Mouse (Mus musculus) liver, embryonic 13.5 days (tissue): Measurements from ENCODE around the gene Ascc2. TPM values are rescaled to one million over a fixed set of nuclear protein-coding genes. Genes with fewer than 3 reads are reported as not detected.
A peak's percentile ranks its signal among the peaks of the same experiment; 100 is the strongest.

ENCODE experiments used
- ATAC-seq: fragments of 200-750 bp; cut with Nextera tagmentation; 2 replicates; pipeline ENCODE4 v1.8.0; 2017; ENCODE audit warnings: low read depth, mild to moderate bottlenecking, moderate number of reproducible peaks, moderate library complexity
- DNase-seq: peaks from one replicate; pipeline ENCODE4 v3.0.0; 2022
- H3K27ac ChIP-seq: fragments of 300-500 bp; sonication (generic); 2 replicates; pipeline ENCODE4 v1.5.1; 2015; ENCODE audit warnings: moderate library complexity, mild to moderate bottlenecking, inconsistent platforms
- H3K27me3 ChIP-seq: fragments of 300-500 bp; sonication (generic); 2 replicates; pipeline ENCODE4 v1.6.1; 2015; ENCODE audit warnings: mild to moderate bottlenecking, inconsistent platforms
- H3K36me3 ChIP-seq: fragments of 300-500 bp; sonication (generic); 2 replicates; pipeline ENCODE4 v1.6.1; 2015; ENCODE audit warnings: mild to moderate bottlenecking, inconsistent platforms
- H3K4me1 ChIP-seq: fragments of 300-500 bp; sonication (generic); replicated peaks from 2 replicates; pipeline ENCODE4 v1.6.1; 2015; ENCODE audit warnings: inconsistent platforms
- H3K4me2 ChIP-seq: fragments of 300-500 bp; sonication (generic); 2 replicates; pipeline ENCODE4 v1.6.1; 2015; ENCODE audit warnings: inconsistent platforms, mild to moderate bottlenecking, moderate library complexity
- H3K4me3 ChIP-seq: fragments of 300-500 bp; sonication (generic); replicated peaks from 2 replicates; pipeline ENCODE4 v1.5.1; 2015; ENCODE audit warnings: mild to moderate bottlenecking, inconsistent platforms
- H3K9ac ChIP-seq: fragments of 300-500 bp; sonication (generic); 2 replicates; pipeline ENCODE4 v1.6.1; 2015; ENCODE audit warnings: mild to moderate bottlenecking, inconsistent platforms
- H3K9me3 ChIP-seq: fragments of 300-500 bp; sonication (generic); replicated peaks from 2 replicates; pipeline ENCODE4 v1.6.1; 2016; ENCODE audit warnings: inconsistent platforms
- WGBS: fragments of 180-500 bp; shearing (Covaris S2); methylation state at CpG from one replicate; pipeline ENCODE4 v1.1.7; 2015; ENCODE audit not compliant: insufficient replicate concordance; 5-methylcytosine and 5-hydroxymethylcytosine counted together
- polyA plus RNA-seq: library from polyadenylated mRNA; unstranded; fragments of >200 nt; fragmentation: Nextera tagmentation; extraction: Ambion mirVana; gene quantifications from 2 replicates; pipeline ENCODE4 v1.2.1, GENCODE M21; 2015

Gene Ascc2
- polyA plus RNA-seq, 1 experiment from 2014 or later, result 18.9 TPM

DNA sequence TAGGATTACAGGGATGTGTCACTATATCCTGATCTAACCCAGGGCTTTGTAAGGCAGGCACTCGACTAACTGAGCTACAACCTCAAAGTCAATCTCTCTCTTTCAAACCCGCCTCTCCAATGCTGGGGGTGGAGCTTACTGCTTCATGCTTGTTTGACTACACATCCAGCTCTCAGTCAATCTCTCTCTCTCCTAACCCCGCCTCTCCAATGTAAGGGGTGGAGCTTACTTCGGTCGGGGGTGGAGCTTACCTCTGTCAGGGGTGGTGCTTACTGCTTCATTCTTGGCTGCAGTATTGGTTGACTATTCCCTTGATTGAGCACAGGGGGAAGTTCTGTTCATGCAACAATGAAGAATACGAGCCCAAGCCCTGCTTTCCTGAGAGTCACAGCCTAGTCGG is 32.1 kb upstream of the Ascc2 start:
- Histone ChIP-seq H3K27ac (no peak overlapping the region), H3K36me3 (no peaks in the 10 kb centered on the region), H3K4me1 (peaks cover 21% of the 10 kb centered on the region), H3K27me3 (peaks cover 16% of the 10 kb centered on the region), H3K9ac (no peak overlapping the region), H3K9me3 (no peaks in the 10 kb centered on the region), H3K4me2 (no peak overlapping the region), H3K4me3 (no peak overlapping the region)
- WGBS, result 46% methylated on average over 7 of the region's 7 CpGs
- DNase-seq, result peak; percentile 56
- peak; percentile 75 for ATAC-seq

DNA sequence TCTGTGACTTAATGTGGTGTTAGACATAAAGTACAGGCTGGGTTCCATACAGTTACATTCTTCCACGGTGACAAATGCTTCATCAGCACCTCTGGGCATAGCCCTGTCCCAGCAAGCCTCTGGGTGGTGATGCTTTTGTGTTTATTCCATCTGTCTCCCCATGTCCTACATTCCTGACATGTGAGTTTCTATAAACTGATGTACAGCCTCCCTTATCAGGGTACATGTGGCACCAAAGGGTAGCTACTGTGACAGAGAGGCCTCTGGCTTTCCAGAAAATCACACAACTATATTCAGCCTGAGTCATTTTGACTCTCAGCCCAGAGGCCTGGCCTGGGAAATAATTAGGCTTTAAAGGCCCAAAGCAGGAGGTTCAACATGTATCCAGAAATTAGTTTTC is 31.0 kb upstream of the Ascc2 start:
- DNase-seq, result no peak
- H3K4me3 ChIP-seq, result no peak overlapping the region
- H3K27ac ChIP-seq, result no peak overlapping the region
- no peaks in the 10 kb centered on the region for H3K9me3 ChIP-seq
- H3K4me1 ChIP-seq, result peaks cover 21% of the 10 kb centered on the region
- no peaks in the 10 kb centered on the region for H3K36me3 ChIP-seq
- H3K9ac ChIP-seq, result no peak overlapping the region
- peaks cover 20% of the 10 kb centered on the region for H3K27me3 ChIP-seq
- H3K4me2 ChIP-seq, result no peak overlapping the region
- no peak for ATAC-seq
- 74% methylated on average over 1 of the region's 1 CpGs for WGBS

- 69% methylated on average over 2 of the region's 2 CpGs for WGBS
- ATAC-seq, result no peak
- peaks cover 17% of the 10 kb centered on the region for H3K27me3 ChIP-seq
- no peaks in the 10 kb centered on the region for H3K9me3 ChIP-seq
- H3K9ac ChIP-seq, result no peak overlapping the region
- no peak overlapping the region for H3K4me3 ChIP-seq
- H3K4me2 ChIP-seq, result no peak overlapping the region
- no peaks in the 10 kb centered on the region for H3K36me3 ChIP-seq
- H3K4me1 ChIP-seq, result no peaks in the 10 kb centered on the region
- DNase-seq, result no peak
- no peak overlapping the region for H3K27ac ChIP-seq
These were observed 25.6 kb upstream of the Ascc2 start for GRCm38 (mm10) chr11:4611904-4612303.

DNA sequence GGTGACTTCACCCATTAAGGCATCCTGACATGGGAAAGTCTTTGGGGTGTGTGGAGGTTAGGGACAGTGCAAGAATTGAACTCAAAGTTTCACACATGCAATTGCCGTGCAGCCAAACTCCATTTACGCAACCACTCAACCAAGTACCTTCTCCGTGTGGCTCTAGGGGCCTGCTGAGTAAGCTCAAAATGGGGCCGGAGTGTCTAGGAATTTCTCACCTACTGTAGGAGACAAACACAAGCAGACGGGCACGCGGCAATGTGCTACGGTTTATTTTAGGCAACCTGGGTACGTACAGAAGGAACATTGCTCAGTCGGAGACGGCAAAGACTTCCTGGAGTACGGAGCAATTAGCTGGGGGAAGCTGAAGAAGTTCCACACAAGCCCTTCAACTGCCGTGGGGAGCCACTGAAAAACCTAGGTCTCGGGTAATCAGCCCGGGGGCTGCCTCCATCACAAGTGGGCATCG is 17.5 kb upstream of the Ascc2 start, which contains the start of gene Gm11032:
Gene Gm11032, plus strand, starts transcription at position 51 of the 469 bp plus-strand sequence.
- Histone ChIP-seq H3K9me3 (no peaks in the 10 kb centered on the region), H3K27me3 (0 out of 2 replicates have a peak, but pooled peaks cover 6% of the 10 kb centered on the region), H3K27ac (no peak within 1 kb of the TSS), H3K4me2 (no peak within 1 kb of the TSS), H3K9ac (no peak within 1 kb of the TSS), H3K36me3 (no peaks in the 10 kb centered on the region), H3K4me1 (no peaks in the 10 kb centered on the region), H3K4me3 (no peak within 1 kb of the TSS)
- no peak for ATAC-seq
- 67% methylated on average over 16 of the region's 16 CpGs for WGBS
- no peak for DNase-seq

DNA sequence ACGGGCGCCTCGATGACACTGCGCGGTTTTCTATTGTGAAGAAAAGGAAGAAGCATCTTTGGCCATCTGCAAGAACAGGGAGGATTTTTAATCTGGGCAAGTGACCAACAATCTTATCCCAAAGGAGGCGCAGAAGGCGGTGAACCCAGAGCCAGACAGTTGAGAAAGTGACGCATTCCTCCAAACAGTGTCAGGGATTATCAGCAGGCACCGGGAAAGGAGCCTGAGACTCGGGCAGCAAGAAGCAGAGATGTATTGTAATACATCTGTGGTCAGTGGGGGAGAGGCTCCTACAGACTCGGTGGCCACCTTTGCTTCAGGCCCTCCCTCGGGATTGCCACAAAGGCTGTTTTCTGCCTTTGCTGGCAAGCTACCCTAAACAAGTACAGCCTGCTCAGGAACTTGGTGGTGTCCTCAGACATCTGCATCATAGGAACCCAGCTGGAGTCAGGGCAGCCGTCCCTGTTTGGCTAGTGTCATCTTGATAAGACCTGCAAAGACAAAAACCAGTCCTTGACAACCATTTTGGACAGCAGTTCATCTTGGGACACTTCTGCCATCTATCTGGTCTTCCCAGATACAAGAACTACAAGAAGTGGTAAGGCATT is 16.9 kb upstream of the Ascc2 start:
- H3K4me2 ChIP-seq, result no peak overlapping the region
- no peaks in the 10 kb centered on the region for H3K4me1 ChIP-seq
- H3K9ac ChIP-seq, result no peak overlapping the region
- H3K27ac ChIP-seq, result no peak overlapping the region
- ATAC-seq, result no peak
- H3K4me3 ChIP-seq, result no peak overlapping the region
- no peak for DNase-seq
- 56% methylated on average over 13 of the region's 13 CpGs for WGBS
- H3K36me3 ChIP-seq, result no peaks in the 10 kb centered on the region
- no peaks in the 10 kb centered on the region for H3K9me3 ChIP-seq
- H3K27me3 ChIP-seq, result 0 out of 2 replicates have a peak, but pooled peaks cover 6% of the 10 kb centered on the region

GRCm38 (mm10) chr11:4621866-4622265 is 15.7 kb upstream of the Ascc2 start:
- H3K4me2 ChIP-seq, result no peak overlapping the region
- H3K27me3 ChIP-seq, result peaks cover 6% of the 10 kb centered on the region; the same call in 1 of the 2 replicates
- no peak overlapping the region for H3K4me3 ChIP-seq
- H3K9me3 ChIP-seq, result no peaks in the 10 kb centered on the region
- H3K36me3 ChIP-seq, result no peaks in the 10 kb centered on the region
- WGBS, result 67% methylated on average over 4 of the region's 4 CpGs
- DNase-seq, result no peak
- H3K9ac ChIP-seq, result no peak overlapping the region
- H3K4me1 ChIP-seq, result no peaks in the 10 kb centered on the region
- ATAC-seq, result no peak
- no peak overlapping the region for H3K27ac ChIP-seq

- Histone ChIP-seq H3K4me1 (no peaks in the 10 kb centered on the region), H3K9ac (no peak overlapping the region), H3K36me3 (no peaks in the 10 kb centered on the region), H3K9me3 (no peaks in the 10 kb centered on the region), H3K4me2 (no peak overlapping the region), H3K27ac (no peak overlapping the region), H3K4me3 (no peak overlapping the region), H3K27me3 (peaks cover 13% of the 10 kb centered on the region; the same call in 1 of the 2 replicates)
- 72% methylated on average over 7 of the region's 7 CpGs for WGBS
- ATAC-seq, result no peak
- no peak for DNase-seq
These were observed 15.0 kb upstream of the Ascc2 start for GRCm38 (mm10) chr11:4622442-4622986.

DNA sequence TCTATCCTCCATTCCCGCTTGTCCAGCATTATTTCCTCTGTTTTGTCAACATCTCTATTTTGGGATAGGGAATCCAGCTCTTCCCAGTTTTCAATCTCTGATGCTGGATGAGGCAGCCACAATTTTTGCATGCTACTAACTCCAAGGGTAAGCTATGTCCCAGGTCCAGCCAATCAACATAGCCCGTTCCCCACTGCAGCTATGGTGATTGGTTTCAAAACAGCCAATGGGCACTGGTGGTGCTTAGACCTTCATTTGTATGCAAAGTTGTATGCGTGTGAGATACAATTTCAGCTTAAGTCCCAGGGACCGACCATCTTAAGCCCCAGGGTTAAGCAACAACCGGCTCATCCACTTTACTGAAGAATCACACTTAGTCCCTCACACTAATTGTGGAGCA is 14.6 kb upstream of the Ascc2 start:
- H3K9me3 ChIP-seq, result no peaks in the 10 kb centered on the region
- WGBS, result 61% methylated on average over 5 of the region's 5 CpGs
- H3K4me2 ChIP-seq, result no peak overlapping the region
- no peak overlapping the region for H3K4me3 ChIP-seq
- H3K36me3 ChIP-seq, result no peaks in the 10 kb centered on the region
- no peak overlapping the region for H3K9ac ChIP-seq
- no peaks in the 10 kb centered on the region for H3K4me1 ChIP-seq
- H3K27me3 ChIP-seq, result peaks cover 13% of the 10 kb centered on the region; the same call in 1 of the 2 replicates
- H3K27ac ChIP-seq, result no peak overlapping the region
- ATAC-seq (no peak), DNase-seq (no peak)

DNA sequence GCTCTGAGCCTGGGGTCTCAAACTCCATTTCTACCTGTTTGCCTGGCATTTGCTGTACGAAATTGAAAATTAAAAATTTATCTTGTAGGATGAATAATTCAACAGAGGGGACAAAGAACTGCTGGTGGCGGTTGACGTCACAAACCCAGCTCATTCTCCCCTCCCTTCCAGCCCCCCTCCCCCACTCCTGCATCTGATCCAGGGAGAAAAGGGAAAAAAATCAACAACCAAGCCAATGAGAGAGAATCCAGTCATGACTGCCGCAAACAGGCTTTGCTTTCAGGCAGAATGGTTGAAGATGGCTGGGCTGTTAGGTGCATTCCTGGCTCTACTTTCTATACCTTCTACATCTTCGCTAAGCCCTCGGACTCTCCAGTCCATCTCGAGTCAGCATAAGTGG is 11.6 kb upstream of the Ascc2 start:
- no peaks in the 10 kb centered on the region for H3K36me3 ChIP-seq
- no peak for ATAC-seq
- 70% methylated on average over 7 of the region's 7 CpGs for WGBS

GRCm38 (mm10) chr11:4627636-4628035 is 9.9 kb upstream of the Ascc2 start:
- ATAC-seq (no peak), DNase-seq (no peak)
- Histone ChIP-seq H3K27me3 (peaks cover 21% of the 10 kb centered on the region; the same call in 1 of the 2 replicates), H3K4me3 (no peak overlapping the region), H3K4me2 (no peak overlapping the region), H3K27ac (no peak overlapping the region), H3K9ac (no peak overlapping the region), H3K4me1 (peaks cover 8% of the 10 kb centered on the region), H3K36me3 (no peaks in the 10 kb centered on the region), H3K9me3 (no peaks in the 10 kb centered on the region)
- 76% methylated on average over 7 of the region's 7 CpGs for WGBS

More for the DNA sequence above, 11.6 kb upstream of the Ascc2 start:
- H3K9me3 ChIP-seq, result no peaks in the 10 kb centered on the region
- no peak for DNase-seq
- no peak overlapping the region for H3K4me3 ChIP-seq
- no peak overlapping the region for H3K27ac ChIP-seq
- peaks cover 8% of the 10 kb centered on the region for H3K4me1 ChIP-seq
- no peak overlapping the region for H3K9ac ChIP-seq
- H3K4me2 ChIP-seq, result no peak overlapping the region
- peaks cover 9% of the 10 kb centered on the region; the same call in 1 of the 2 replicates for H3K27me3 ChIP-seq

GRCm38 (mm10) chr11:4629861-4630280 is 7.7 kb upstream of the Ascc2 start:
- DNase-seq (no peak), ATAC-seq (no peak)
- no peaks in the 10 kb centered on the region for H3K9me3 ChIP-seq
- peaks cover 26% of the 10 kb centered on the region; the same call in 1 of the 2 replicates for H3K27me3 ChIP-seq
- no peak overlapping the region for H3K4me2 ChIP-seq
- H3K27ac ChIP-seq, result 0 out of 2 replicates have a peak overlapping the region, but pooled peaks have one; percentile 22
- H3K4me1 ChIP-seq, result peaks cover 19% of the 10 kb centered on the region
- no peaks in the 10 kb centered on the region for H3K36me3 ChIP-seq
- H3K9ac ChIP-seq, result no peak overlapping the region
- no peak overlapping the region for H3K4me3 ChIP-seq
- WGBS, result 45% methylated on average over 8 of the region's 8 CpGs

GRCm38 (mm10) chr11:4633420-4633819 is 4.1 kb upstream of the Ascc2 start:
- H3K27ac ChIP-seq, result no peak overlapping the region
- H3K4me3 ChIP-seq, result no peak overlapping the region
- no peak for ATAC-seq
- H3K9ac ChIP-seq, result no peak overlapping the region
- H3K9me3 ChIP-seq, result no peaks in the 10 kb centered on the region
- DNase-seq, result no peak
- H3K4me2 ChIP-seq, result no peak overlapping the region
- peaks cover 41% of the 10 kb centered on the region for H3K4me1 ChIP-seq
- peaks cover 19% of the 10 kb centered on the region; the same call in 1 of the 2 replicates for H3K27me3 ChIP-seq
- WGBS, result 52% methylated on average over 2 of the region's 2 CpGs
- H3K36me3 ChIP-seq, result no peaks in the 10 kb centered on the region
